Mouse (Mus musculus) bone marrow macrophage, adult 2 months (primary cell): ENCODE results near the gene Ncs1.

Experiments used
- CTCF ChIP-seq: IDR thresholded peaks from 2 replicates; pipeline ENCODE4 v1.5.1; 2012; ENCODE audit warnings: low read depth, mild to moderate bottlenecking, low read length, moderate library complexity
- POLR2A ChIP-seq: IDR thresholded peaks from 2 replicates; pipeline ENCODE4 v1.6.1; 2012; ENCODE audit warnings: mild to moderate bottlenecking, low read depth, low read length, borderline replicate concordance

DNA sequence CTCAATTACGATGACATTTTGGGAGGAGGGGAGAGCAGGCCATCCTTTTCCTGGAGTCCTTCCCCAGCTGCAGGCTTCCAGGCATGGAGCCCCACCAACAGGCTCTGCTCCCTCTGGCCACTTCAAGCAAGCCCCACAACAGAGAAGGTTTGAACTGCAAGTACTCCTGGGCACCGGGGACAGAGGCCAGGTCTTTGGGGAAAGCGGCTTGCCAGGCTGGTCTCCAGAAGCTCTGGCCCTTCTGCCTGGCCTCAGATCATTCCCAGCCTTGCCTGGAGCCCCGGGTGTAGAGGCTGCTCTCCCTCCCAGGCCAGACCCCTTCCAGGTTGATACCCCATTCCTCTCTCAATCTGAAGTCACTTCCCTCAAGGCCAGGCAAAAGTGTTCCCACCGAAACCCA, 572 bp upstream of the Ncs1 start:
- TF ChIP-seq POLR2A (no peak), CTCF (no peak)
